Mouse (Mus musculus) liver, adult 2 months (tissue): Measurements from ENCODE around the gene Ppp2r2c. TPM values are rescaled to one million over a fixed set of nuclear protein-coding genes. Genes with fewer than 3 reads are reported as not detected.

Experiments
- DNase-seq: peaks from one replicate; pipeline ENCODE4 v3.0.0-alpha.2; 2011; ENCODE audit warnings: low read depth, low spot score; ENCODE audit errors: extremely low read depth
- H3K27ac ChIP-seq: fragments of 200-500 bp; replicated peaks from 2 replicates; pipeline ENCODE4 v1.5.1; 2012; ENCODE audit warnings: low read depth, mild to moderate bottlenecking, control low read depth, inconsistent platforms, low read length; ENCODE audit not compliant: insufficient read depth
- H3K27me3 ChIP-seq: fragments of 200-500 bp; 2 replicates; pipeline ENCODE4 v1.6.1; 2012; ENCODE audit warnings: mild to moderate bottlenecking, moderate library complexity, low read length, inconsistent platforms; ENCODE audit not compliant: control insufficient read depth, insufficient read depth
- H3K36me3 ChIP-seq: fragments of 200-500 bp; 2 replicates; pipeline ENCODE4 v1.6.1; 2012; ENCODE audit warnings: low read length, inconsistent platforms; ENCODE audit not compliant: control insufficient read depth, insufficient read depth
- H3K4me1 ChIP-seq: fragments of 200-500 bp; 2 replicates; pipeline ENCODE4 v1.6.1; 2011; ENCODE audit warnings: low read length; ENCODE audit not compliant: control insufficient read depth, insufficient read depth
- H3K4me3 ChIP-seq: fragments of 200-500 bp; 2 replicates; pipeline ENCODE4 v1.5.1; 2011; ENCODE audit warnings: low read depth, mild to moderate bottlenecking, control low read depth, low read length, moderate library complexity; ENCODE audit not compliant: insufficient read depth
- H3K79me2 ChIP-seq: fragments of 200-500 bp; 2 replicates; pipeline ENCODE4 v1.6.1; 2012; ENCODE audit warnings: inconsistent platforms, mild to moderate bottlenecking, low read length, moderate library complexity; ENCODE audit not compliant: control insufficient read depth, insufficient read depth
- H3K9ac ChIP-seq: fragments of 200-500 bp; 2 replicates; pipeline ENCODE4 v1.6.1; 2012; ENCODE audit warnings: low read depth, mild to moderate bottlenecking, control low read depth, inconsistent platforms, low read length
- CTCF ChIP-seq: fragments of 200-500 bp; IDR thresholded peaks from 2 replicates; pipeline ENCODE4 v1.5.1; 2011; ENCODE audit warnings: low read depth, low read length, control low read depth
- POLR2A ChIP-seq: fragments of 200-500 bp; IDR thresholded peaks from 2 replicates; pipeline ENCODE4 v1.6.1; 2011; ENCODE audit warnings: low read length, control low read depth; ENCODE audit not compliant: insufficient read depth; ENCODE audit errors: extremely low read depth
- WGBS: fragments of 180-500 bp; shearing (Covaris S2); methylation state at CpG from one replicate; pipeline ENCODE4 v1.1.7; 2018; 5-methylcytosine and 5-hydroxymethylcytosine counted together
- polyA plus RNA-seq: library from polyadenylated mRNA; depleted of rRNA; stranded (reverse); fragments of >200 nt; gene quantifications from 2 replicates; pipeline ENCODE4 v1.2.3, GENCODE M21; 2012
- total RNA-seq: library from RNA; depleted of rRNA; stranded (reverse); fragments of >200 nt; gene quantifications from 2 replicates; pipeline ENCODE4 v1.2.3, GENCODE M21; 2014

Ppp2r2c gene
- total and polyA plus RNA-seq, 2 experiments, result under 0.01 TPM; not detected in 1

GRCm38 (mm10) chr5:36870916-36871315 is 2.6 kb downstream of the Ppp2r2c start:
- TF ChIP-seq CTCF (no peak), POLR2A (no peak)

DNA sequence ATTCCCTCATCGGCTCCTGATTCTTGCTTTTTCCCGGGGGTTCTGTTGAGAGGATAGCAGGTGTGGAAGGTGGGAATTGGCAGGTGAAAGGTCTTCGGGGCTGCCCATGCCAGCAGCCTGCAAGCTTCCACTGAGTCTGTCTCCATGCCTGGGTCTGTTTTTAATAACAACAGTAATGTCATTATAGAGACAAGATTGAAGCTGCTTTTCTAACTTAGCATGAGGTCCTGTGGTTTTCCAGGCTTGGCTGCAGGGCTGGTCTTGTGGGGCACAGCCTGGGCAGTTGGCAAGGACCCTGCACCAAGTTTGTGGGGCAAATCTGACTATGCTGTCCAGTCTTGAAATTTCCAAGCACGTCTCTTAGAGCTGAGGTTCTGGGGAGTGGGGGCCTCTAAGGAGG is 7.6 kb downstream of the Ppp2r2c start:
- H3K36me3 ChIP-seq, result no peaks in the 10 kb centered on the region
- H3K4me3 ChIP-seq, result no peak overlapping the region
- H3K4me1 ChIP-seq, result no peaks in the 10 kb centered on the region
- no peak overlapping the region for H3K27ac ChIP-seq
- H3K79me2 ChIP-seq, result no peaks in the 10 kb centered on the region
- WGBS, result 73% methylated on average over 4 of the region's 4 CpGs
- no peaks in the 10 kb centered on the region for H3K27me3 ChIP-seq
- no peak for DNase-seq
- TF ChIP-seq CTCF (no peak), POLR2A (no peak)
- no peak overlapping the region for H3K9ac ChIP-seq

More at GRCm38 (mm10) chr5:36870916-36871315, 2.6 kb downstream of the Ppp2r2c start:
- no peak overlapping the region for H3K9ac ChIP-seq
- no peaks in the 10 kb centered on the region for H3K79me2 ChIP-seq
- H3K27me3 ChIP-seq, result peaks cover 7% of the 10 kb centered on the region; the same call in 1 of the 2 replicates
- no peaks in the 10 kb centered on the region for H3K36me3 ChIP-seq
- 84% methylated on average over 6 of the region's 6 CpGs for WGBS
- H3K27ac ChIP-seq, result no peak overlapping the region
- no peak for DNase-seq
- H3K4me1 ChIP-seq, result no peaks in the 10 kb centered on the region
- H3K4me3 ChIP-seq, result no peak overlapping the region

DNA sequence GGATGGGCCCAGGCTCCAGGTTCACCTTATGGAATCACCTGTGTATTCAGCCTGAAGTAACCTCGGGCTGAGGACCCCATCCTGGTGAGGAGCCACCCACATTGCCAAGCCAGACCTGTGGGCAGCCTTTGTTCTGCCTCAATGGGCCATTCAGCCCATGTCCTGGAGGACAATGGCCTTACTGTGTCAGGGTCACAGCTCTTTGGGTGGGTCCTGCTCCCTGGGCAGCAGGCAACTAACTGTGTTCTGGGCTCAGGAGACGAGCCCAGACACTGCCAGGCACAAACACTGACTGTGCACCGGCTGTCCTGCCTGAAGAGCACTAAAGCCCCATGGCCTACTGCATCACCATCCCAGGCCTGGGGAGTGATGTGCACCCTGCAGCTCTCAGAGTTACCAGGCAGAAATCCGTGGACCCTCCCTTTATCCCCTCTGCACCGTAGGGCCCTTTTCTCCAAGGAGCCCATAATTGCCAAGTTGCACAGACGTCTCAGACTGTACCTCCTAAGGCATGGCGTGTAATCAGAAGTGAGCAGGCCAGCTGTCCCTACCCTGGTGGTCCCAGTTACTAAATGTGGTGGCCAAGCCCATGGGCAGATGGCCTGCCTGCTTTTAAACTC is 8.6 kb downstream of the Ppp2r2c start:
- Histone ChIP-seq H3K36me3 (no peaks in the 10 kb centered on the region), H3K4me3 (no peak overlapping the region), H3K27ac (no peak overlapping the region), H3K9ac (no peak overlapping the region), H3K27me3 (no peaks in the 10 kb centered on the region), H3K4me1 (no peaks in the 10 kb centered on the region), H3K79me2 (no peaks in the 10 kb centered on the region)
- DNase-seq, result no peak
- no peak for TF ChIP-seq POLR2A
- no peak for TF ChIP-seq CTCF
- 68% methylated on average over 7 of the region's 7 CpGs for WGBS

DNA sequence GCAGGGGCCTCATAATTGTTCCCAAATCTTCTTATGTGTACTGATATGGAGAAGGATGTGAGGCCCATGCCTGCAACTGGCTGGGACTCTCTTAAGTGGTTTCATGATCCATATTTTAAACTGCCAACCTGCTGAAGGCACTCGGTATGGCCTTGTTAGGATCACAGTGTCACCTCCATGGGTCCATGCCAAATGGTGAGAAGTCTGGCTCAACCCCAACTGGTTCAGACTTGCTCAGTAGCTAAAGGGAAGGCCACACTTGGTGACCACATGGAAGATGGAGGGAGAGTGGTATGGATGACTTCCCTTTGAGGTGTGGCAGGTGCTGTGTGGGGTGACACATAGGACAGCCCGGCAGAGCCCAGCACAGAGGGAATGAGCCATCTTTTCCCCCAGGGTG is 9.3 kb downstream of the Ppp2r2c start:
- no peak for DNase-seq
- no peak for TF ChIP-seq POLR2A
- no peak for TF ChIP-seq CTCF
- Histone ChIP-seq H3K79me2 (no peaks in the 10 kb centered on the region), H3K4me3 (no peak overlapping the region), H3K27ac (no peak overlapping the region), H3K4me1 (no peaks in the 10 kb centered on the region), H3K9ac (no peak overlapping the region), H3K36me3 (no peaks in the 10 kb centered on the region), H3K27me3 (no peaks in the 10 kb centered on the region)
- WGBS, result 75% methylated on average over 2 of the region's 2 CpGs

GRCm38 (mm10) chr5:36878801-36879200 is 10.5 kb downstream of the Ppp2r2c start:
- Histone ChIP-seq H3K27me3 (no peaks in the 10 kb centered on the region), H3K36me3 (no peaks in the 10 kb centered on the region), H3K79me2 (no peaks in the 10 kb centered on the region), H3K4me1 (no peaks in the 10 kb centered on the region), H3K27ac (no peak overlapping the region), H3K4me3 (no peak overlapping the region), H3K9ac (no peak overlapping the region)
- TF ChIP-seq CTCF (no peak), POLR2A (no peak)
- 70% methylated on average over 4 of the region's 4 CpGs for WGBS
- DNase-seq, result no peak

- DNase-seq, result no peak
- 87% methylated on average over 5 of the region's 5 CpGs for WGBS
- Histone ChIP-seq H3K9ac (no peak overlapping the region), H3K79me2 (no peaks in the 10 kb centered on the region), H3K4me1 (no peaks in the 10 kb centered on the region), H3K4me3 (no peak overlapping the region), H3K27ac (no peak overlapping the region), H3K36me3 (no peaks in the 10 kb centered on the region), H3K27me3 (no peaks in the 10 kb centered on the region)
- no peak for TF ChIP-seq POLR2A
- TF ChIP-seq CTCF, result no peak
Measured at GRCm38 (mm10) chr5:36880622-36881021, 12.3 kb downstream of the Ppp2r2c start.
